Mouse (Mus musculus) hindbrain, embryonic 12.5 days (tissue): ENCODE results near the gene Slc13a2. TPM values are rescaled to one million over a fixed set of nuclear protein-coding genes. Genes with fewer than 3 reads are reported as not detected.

ENCODE experiments used
- ATAC-seq: fragments of 200-750 bp; cut with Nextera tagmentation; 2 replicates; pipeline ENCODE4 v1.8.0; 2017; ENCODE audit warnings: moderate TSS enrichment; ENCODE audit not compliant: low FRiP score
- H3K27ac ChIP-seq: fragments of 300-500 bp; sonication (generic); 2 replicates; pipeline ENCODE4 v1.5.1; 2016; ENCODE audit warnings: mild to moderate bottlenecking
- H3K27me3 ChIP-seq: fragments of 300-500 bp; sonication (generic); 2 replicates; pipeline ENCODE4 v1.6.1; 2016; ENCODE audit warnings: mild to moderate bottlenecking
- H3K36me3 ChIP-seq: fragments of 300-500 bp; sonication (generic); 2 replicates; pipeline ENCODE4 v1.6.1; 2016; ENCODE audit warnings: mild to moderate bottlenecking
- H3K4me1 ChIP-seq: fragments of 300-500 bp; sonication (generic); 2 replicates; pipeline ENCODE4 v1.6.1; 2016
- H3K4me2 ChIP-seq: fragments of 300-500 bp; sonication (generic); replicated peaks from 2 replicates; pipeline ENCODE4 v1.6.1; 2016; ENCODE audit warnings: mild to moderate bottlenecking
- H3K4me3 ChIP-seq: fragments of 300-500 bp; sonication (generic); 2 replicates; pipeline ENCODE4 v1.5.1; 2016; ENCODE audit warnings: mild to moderate bottlenecking
- H3K9ac ChIP-seq: fragments of 300-500 bp; sonication (generic); 2 replicates; pipeline ENCODE4 v1.6.1; 2016; ENCODE audit warnings: mild to moderate bottlenecking, moderate library complexity
- H3K9me3 ChIP-seq: fragments of 300-500 bp; sonication (generic); replicated peaks from 2 replicates; pipeline ENCODE4 v1.6.1; 2016; ENCODE audit warnings: mild to moderate bottlenecking
- WGBS: fragments of 180-500 bp; shearing (Covaris S2); methylation state at CpG from one replicate; pipeline ENCODE4 v1.1.7; 2016; 5-methylcytosine and 5-hydroxymethylcytosine counted together
- polyA plus RNA-seq: library from polyadenylated mRNA; unstranded; fragments of >200 nt; fragmentation: Nextera tagmentation; extraction: Ambion mirVana; gene quantifications from 2 replicates; pipeline ENCODE4 v1.2.1, GENCODE M21; 2016

Gene Slc13a2
- polyA plus RNA-seq, 1 experiment from 2014 or later, result not detected

GRCm38 (mm10) chr11:78430195-78430878 is 8.3 kb upstream of the Slc13a2 start:
- no peak for ATAC-seq
- Histone ChIP-seq H3K27ac (no peak overlapping the region), H3K4me2 (no peak overlapping the region), H3K9ac (no peak overlapping the region), H3K4me3 (no peak overlapping the region), H3K27me3 (0 out of 2 replicates have a peak, but pooled peaks cover 3% of the 10 kb centered on the region), H3K9me3 (no peaks in the 10 kb centered on the region), H3K36me3 (no peaks in the 10 kb centered on the region), H3K4me1 (no peaks in the 10 kb centered on the region)
- WGBS, result 56% methylated on average over 11 of the region's 11 CpGs

- no peak for ATAC-seq
- no peaks in the 10 kb centered on the region for H3K4me1 ChIP-seq
- H3K36me3 ChIP-seq, result no peaks in the 10 kb centered on the region
- no peak overlapping the region for H3K4me3 ChIP-seq
- 73% methylated on average over 5 of the region's 5 CpGs for WGBS
- no peak overlapping the region for H3K9ac ChIP-seq
- H3K27ac ChIP-seq, result no peak overlapping the region
- no peaks in the 10 kb centered on the region for H3K9me3 ChIP-seq
- H3K4me2 ChIP-seq, result no peak overlapping the region
- no peaks in the 10 kb centered on the region for H3K27me3 ChIP-seq
Observed at GRCm38 (mm10) chr11:78428309-78428708, 6.3 kb upstream of the Slc13a2 start.

DNA sequence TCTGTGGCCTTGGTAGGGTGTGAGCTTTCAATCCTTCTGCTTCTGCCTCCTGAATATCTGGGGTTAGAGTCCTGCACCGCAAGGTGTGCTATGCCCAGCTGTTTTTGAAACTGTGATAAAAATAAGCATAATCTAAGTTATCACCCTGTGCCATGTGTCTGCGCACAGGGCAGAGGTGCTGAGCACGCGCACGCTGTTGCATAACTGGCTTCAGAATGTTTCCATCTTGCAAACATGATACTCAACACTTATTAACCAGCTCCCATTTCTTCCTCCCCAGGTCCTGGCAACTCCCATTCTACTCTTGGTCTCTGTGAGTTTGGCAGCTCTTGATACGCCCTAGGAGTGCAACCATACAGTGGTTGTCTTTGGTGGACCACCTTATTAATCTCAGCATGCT is 5.6 kb upstream of the Slc13a2 start:
- Histone ChIP-seq H3K36me3 (no peaks in the 10 kb centered on the region), H3K9ac (no peak overlapping the region), H3K27ac (no peak overlapping the region), H3K4me2 (no peak overlapping the region), H3K4me1 (no peaks in the 10 kb centered on the region), H3K27me3 (peaks cover 5% of the 10 kb centered on the region; the same call in 1 of the 2 replicates), H3K4me3 (no peak overlapping the region), H3K9me3 (no peaks in the 10 kb centered on the region)
- WGBS, result 94% methylated on average over 6 of the region's 6 CpGs
- ATAC-seq, result no peak

GRCm38 (mm10) chr11:78425572-78425971 is 3.6 kb upstream of the Slc13a2 start:
- peaks cover 12% of the 10 kb centered on the region for H3K27me3 ChIP-seq
- no peak overlapping the region for H3K4me3 ChIP-seq
- no peaks in the 10 kb centered on the region for H3K36me3 ChIP-seq
- H3K9me3 ChIP-seq, result no peaks in the 10 kb centered on the region
- no peak overlapping the region for H3K9ac ChIP-seq
- H3K4me2 ChIP-seq, result no peak overlapping the region
- WGBS, result 100% methylated on average over 1 of the region's 1 CpGs
- H3K27ac ChIP-seq, result no peak overlapping the region
- ATAC-seq, result no peak
- H3K4me1 ChIP-seq, result no peaks in the 10 kb centered on the region

GRCm38 (mm10) chr11:78424352-78424751 is 2.3 kb upstream of the Slc13a2 start:
- Histone ChIP-seq H3K27me3 (peaks cover 12% of the 10 kb centered on the region), H3K9me3 (no peaks in the 10 kb centered on the region), H3K4me1 (no peaks in the 10 kb centered on the region), H3K4me2 (no peak overlapping the region), H3K9ac (no peak overlapping the region), H3K36me3 (no peaks in the 10 kb centered on the region), H3K4me3 (no peak overlapping the region), H3K27ac (no peak overlapping the region)
- no peak for ATAC-seq
- WGBS, result 77% methylated on average over 2 of the region's 2 CpGs

DNA sequence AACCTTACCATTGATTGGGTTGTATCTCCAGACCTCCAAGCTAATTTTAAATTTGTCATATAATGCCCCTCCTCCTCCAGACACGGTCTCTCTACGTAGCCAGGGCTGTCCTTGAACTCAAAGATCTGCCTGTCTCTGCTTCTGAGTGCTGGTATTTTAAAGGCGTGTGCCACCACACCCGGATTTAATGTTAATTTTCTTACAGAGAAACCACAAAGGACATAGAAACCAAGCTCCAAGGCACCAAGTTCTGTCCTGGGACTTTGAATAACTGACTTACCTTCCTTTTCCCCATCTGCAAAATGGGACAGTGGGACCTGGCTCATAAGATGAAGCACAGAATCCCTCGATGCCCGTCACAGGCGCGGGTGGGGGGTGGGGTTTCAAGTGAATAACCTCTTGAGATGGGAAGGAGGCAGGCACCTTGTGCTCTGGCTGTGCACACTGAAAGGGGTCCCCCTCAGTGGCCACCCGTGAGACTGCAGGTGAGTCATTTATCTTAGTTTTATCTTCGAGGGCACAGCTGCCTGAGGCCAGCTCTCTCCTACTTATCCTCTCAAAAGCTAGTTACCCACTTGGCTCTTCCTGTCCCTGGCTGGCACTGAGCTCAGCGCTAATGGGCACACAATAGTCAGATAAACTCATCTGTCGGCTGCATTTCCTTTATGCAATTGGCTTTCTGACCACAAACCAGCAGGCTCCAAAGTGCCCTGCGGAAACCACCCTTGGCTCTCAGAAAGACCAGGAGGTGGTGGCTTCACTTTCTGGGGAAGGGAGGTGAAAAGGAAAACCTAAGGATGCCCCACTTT is 612 bp downstream of the Slc13a2 start:
- WGBS, result 69% methylated on average over 13 of the region's 13 CpGs
- no peak for ATAC-seq
- Histone ChIP-seq H3K9me3 (no peaks in the 10 kb centered on the region), H3K4me1 (no peaks in the 10 kb centered on the region), H3K27me3 (peaks cover 12% of the 10 kb centered on the region), H3K9ac (no peak overlapping the region), H3K4me2 (no peak overlapping the region), H3K36me3 (no peaks in the 10 kb centered on the region), H3K27ac (no peak overlapping the region), H3K4me3 (no peak overlapping the region)

GRCm38 (mm10) chr11:78420263-78420889 is 1.6 kb downstream of the Slc13a2 start:
- WGBS, result 80% methylated on average over 12 of the region's 12 CpGs
- Histone ChIP-seq H3K4me1 (no peaks in the 10 kb centered on the region), H3K4me2 (no peak overlapping the region), H3K4me3 (no peak overlapping the region), H3K36me3 (no peaks in the 10 kb centered on the region), H3K27me3 (peaks cover 12% of the 10 kb centered on the region), H3K27ac (no peak overlapping the region), H3K9ac (no peak overlapping the region), H3K9me3 (no peaks in the 10 kb centered on the region)
- no peak for ATAC-seq

DNA sequence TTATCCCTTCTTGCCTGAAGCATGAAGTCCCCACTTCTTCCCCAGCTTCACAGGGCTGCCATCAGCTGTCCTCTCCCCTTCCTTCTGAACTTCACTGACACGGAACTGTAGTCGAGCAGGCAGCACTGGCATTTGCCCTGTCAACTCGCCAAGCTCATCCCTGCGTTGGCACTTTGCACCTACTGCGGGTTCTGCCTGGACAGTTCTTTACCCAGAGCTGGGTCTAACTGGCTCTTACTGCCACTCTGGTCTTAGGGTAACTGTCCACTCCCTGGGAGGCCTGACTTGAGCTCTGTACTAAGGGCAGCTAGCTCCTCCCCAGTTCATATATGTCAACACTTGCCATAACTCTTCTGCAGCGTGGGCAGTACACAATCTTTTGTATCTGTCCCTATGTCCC is 5.2 kb downstream of the Slc13a2 start:
- Histone ChIP-seq H3K4me3 (no peak overlapping the region), H3K9ac (no peak overlapping the region), H3K36me3 (no peaks in the 10 kb centered on the region), H3K4me1 (no peaks in the 10 kb centered on the region), H3K27ac (no peak overlapping the region), H3K4me2 (no peak overlapping the region), H3K9me3 (no peaks in the 10 kb centered on the region), H3K27me3 (peaks cover 2% of the 10 kb centered on the region)
- 85% methylated on average over 6 of the region's 6 CpGs for whole genome bisulfite sequencing
- ATAC-seq, result no peak

- Histone ChIP-seq H3K4me1 (no peaks in the 10 kb centered on the region), H3K27ac (no peak overlapping the region), H3K9me3 (no peaks in the 10 kb centered on the region), H3K4me2 (no peak overlapping the region), H3K4me3 (no peak overlapping the region), H3K27me3 (no peaks in the 10 kb centered on the region), H3K9ac (no peak overlapping the region), H3K36me3 (no peaks in the 10 kb centered on the region)
- no peak for ATAC-seq
- WGBS, result 76% methylated on average over 6 of the region's 6 CpGs
Observed at GRCm38 (mm10) chr11:78412861-78413260, 9.2 kb downstream of the Slc13a2 start.

DNA sequence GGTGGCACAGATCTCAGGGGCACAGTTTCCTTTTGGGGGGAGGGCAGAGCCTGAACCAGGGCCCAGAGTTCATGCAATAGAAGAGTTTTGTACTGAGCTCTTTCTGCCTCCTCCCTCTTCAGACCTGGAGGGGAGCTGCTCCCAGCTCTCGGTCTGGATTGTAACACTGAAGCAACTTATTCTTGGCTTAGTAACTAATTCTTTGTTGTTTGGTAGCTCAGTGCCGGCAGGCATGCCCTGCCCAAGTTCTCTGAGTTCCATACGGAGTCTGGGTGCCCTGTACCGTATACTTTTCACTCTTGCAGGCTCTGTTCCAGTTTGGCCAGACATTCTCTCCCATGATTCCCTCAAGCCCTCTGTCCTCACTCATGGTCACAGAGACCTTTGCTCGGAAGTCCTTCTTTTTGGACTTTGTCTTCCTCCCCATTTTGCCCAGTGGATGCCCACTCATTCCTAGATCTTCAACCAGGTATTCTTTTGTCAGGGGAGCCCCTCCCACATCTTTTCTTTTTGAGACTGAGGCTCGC is 9.6 kb downstream of the Slc13a2 start:
- no peak for ATAC-seq
- Histone ChIP-seq H3K4me2 (no peak overlapping the region), H3K4me1 (no peaks in the 10 kb centered on the region), H3K9ac (no peak overlapping the region), H3K27me3 (no peaks in the 10 kb centered on the region), H3K36me3 (no peaks in the 10 kb centered on the region), H3K4me3 (no peak overlapping the region), H3K9me3 (no peaks in the 10 kb centered on the region), H3K27ac (no peak overlapping the region)
- 86% methylated on average over 6 of the region's 6 CpGs for WGBS

GRCm38 (mm10) chr11:78411606-78412323 is 10.3 kb downstream of the Slc13a2 start:
- Histone ChIP-seq H3K36me3 (no peaks in the 10 kb centered on the region), H3K9me3 (no peaks in the 10 kb centered on the region), H3K27ac (no peak overlapping the region), H3K4me3 (no peak overlapping the region), H3K4me2 (no peak overlapping the region), H3K9ac (no peak overlapping the region), H3K4me1 (no peaks in the 10 kb centered on the region), H3K27me3 (no peaks in the 10 kb centered on the region)
- ATAC-seq, result no peak
- 81% methylated on average over 11 of the region's 11 CpGs for WGBS
